Mouse (Mus musculus) hindbrain, postnatal 0 days (tissue): ENCODE results near the gene Cdc37. TPM values are rescaled to one million over a fixed set of nuclear protein-coding genes. Genes with fewer than 3 reads are reported as not detected.

Experiments used
- ATAC-seq: fragments of 200-750 bp; cut with Nextera tagmentation; 2 replicates; pipeline ENCODE4 v1.8.0; 2017; ENCODE audit warnings: mild to moderate bottlenecking, moderate TSS enrichment, moderate library complexity
- DNase-seq: peaks from one replicate; pipeline ENCODE4 v3.0.0-alpha.2; 2015; ENCODE audit warnings: low spot score
- H3K27ac ChIP-seq: fragments of 300-500 bp; sonication (generic); 2 replicates; pipeline ENCODE4 v1.5.1; 2014; ENCODE audit warnings: mild to moderate bottlenecking
- H3K27me3 ChIP-seq: fragments of 300-500 bp; sonication (generic); 2 replicates; pipeline ENCODE4 v1.6.1; 2014; ENCODE audit warnings: low read length, mixed read lengths; ENCODE audit not compliant: insufficient read depth
- H3K36me3 ChIP-seq: fragments of 300-500 bp; sonication (generic); 2 replicates; pipeline ENCODE4 v1.6.1; 2014; ENCODE audit warnings: low read length, mixed read lengths; ENCODE audit not compliant: insufficient read depth
- H3K4me1 ChIP-seq: fragments of 300-500 bp; sonication (generic); 2 replicates; pipeline ENCODE4 v1.6.1; 2014; ENCODE audit warnings: antibody characterized with exemption, low read length, mixed read lengths; ENCODE audit not compliant: insufficient read depth
- H3K4me2 ChIP-seq: fragments of 300-500 bp; sonication (generic); 2 replicates; pipeline ENCODE4 v1.6.1; 2014; ENCODE audit warnings: low read depth, mild to moderate bottlenecking, low read length, moderate library complexity, mixed read lengths
- H3K4me3 ChIP-seq: fragments of 300-500 bp; sonication (generic); 2 replicates; pipeline ENCODE4 v1.5.1; 2014; ENCODE audit warnings: low read length
- H3K9ac ChIP-seq: fragments of 300-500 bp; sonication (generic); replicated peaks from 2 replicates; pipeline ENCODE4 v1.6.1; 2014; ENCODE audit warnings: mild to moderate bottlenecking, low read length, moderate library complexity, mixed read lengths
- H3K9me3 ChIP-seq: fragments of 300-500 bp; sonication (generic); 2 replicates; pipeline ENCODE4 v1.6.1; 2016; ENCODE audit warnings: low read length, mixed read lengths
- CTCF ChIP-seq: IDR thresholded peaks from 2 replicates; pipeline ENCODE4 v1.5.1; 2016; ENCODE audit warnings: antibody characterized with exemption, control low read depth, low read depth
- WGBS: fragments of 180-500 bp; shearing (Covaris S2); extraction: QIAGEN DNeasy Blood & Tissue Kit; methylation state at CpG from one replicate; pipeline ENCODE4 v1.1.7; 2014; 5-methylcytosine and 5-hydroxymethylcytosine counted together
- polyA plus RNA-seq: library from polyadenylated mRNA; unstranded; fragments of >200 nt; fragmentation: Nextera tagmentation; extraction: Ambion mirVana; gene quantifications from 2 replicates; pipeline ENCODE4 v1.2.1, GENCODE M21; 2015
- total RNA-seq: library from RNA; depleted of rRNA; stranded (reverse); fragments of >200 nt; gene quantifications from 2 replicates; pipeline ENCODE4 v1.2.3, GENCODE M21; 2014

The Cdc37 gene
- total and polyA plus RNA-seq, 2 experiments from 2014 or later: 20.1 to 173 TPM

DNA sequence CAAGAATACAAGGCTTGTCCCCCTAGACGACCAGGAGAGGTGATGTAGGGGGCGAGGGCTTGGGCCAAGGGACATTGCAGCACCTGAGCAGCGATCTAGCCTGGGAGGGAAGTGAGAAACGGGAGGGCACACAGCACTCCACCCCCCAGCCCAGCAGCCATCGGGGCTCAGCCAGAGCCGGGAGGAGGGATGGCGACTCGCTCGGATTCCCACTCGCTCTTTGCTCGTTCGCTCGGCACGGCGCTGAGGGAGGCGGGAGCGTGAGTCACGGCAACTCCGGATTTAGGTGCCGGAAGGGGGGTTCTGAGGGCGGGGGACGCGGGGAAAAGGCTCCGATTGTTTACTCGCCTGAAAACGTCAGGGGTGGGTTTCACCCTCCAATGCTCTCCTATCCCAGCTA is 14.3 kb upstream of the Cdc37 start:
- H3K4me2 ChIP-seq: peak overlapping the region; percentile 36
- peak; percentile 34 for DNase-seq
- peaks cover 32% of the 10 kb centered on the region for H3K27me3 ChIP-seq
- no peaks in the 10 kb centered on the region for H3K36me3 ChIP-seq
- peak overlapping the region; percentile 17 for H3K4me3 ChIP-seq
- H3K9me3 ChIP-seq: no peaks in the 10 kb centered on the region
- TF ChIP-seq CTCF: no peak
- H3K27ac ChIP-seq: no peak overlapping the region
- H3K9ac ChIP-seq: no peak overlapping the region
- H3K4me1 ChIP-seq: peaks cover 5% of the 10 kb centered on the region; the same call in 1 of the 2 replicates
- ATAC-seq: no peak
- WGBS: 2% methylated on average over 26 of the region's 26 CpGs

DNA sequence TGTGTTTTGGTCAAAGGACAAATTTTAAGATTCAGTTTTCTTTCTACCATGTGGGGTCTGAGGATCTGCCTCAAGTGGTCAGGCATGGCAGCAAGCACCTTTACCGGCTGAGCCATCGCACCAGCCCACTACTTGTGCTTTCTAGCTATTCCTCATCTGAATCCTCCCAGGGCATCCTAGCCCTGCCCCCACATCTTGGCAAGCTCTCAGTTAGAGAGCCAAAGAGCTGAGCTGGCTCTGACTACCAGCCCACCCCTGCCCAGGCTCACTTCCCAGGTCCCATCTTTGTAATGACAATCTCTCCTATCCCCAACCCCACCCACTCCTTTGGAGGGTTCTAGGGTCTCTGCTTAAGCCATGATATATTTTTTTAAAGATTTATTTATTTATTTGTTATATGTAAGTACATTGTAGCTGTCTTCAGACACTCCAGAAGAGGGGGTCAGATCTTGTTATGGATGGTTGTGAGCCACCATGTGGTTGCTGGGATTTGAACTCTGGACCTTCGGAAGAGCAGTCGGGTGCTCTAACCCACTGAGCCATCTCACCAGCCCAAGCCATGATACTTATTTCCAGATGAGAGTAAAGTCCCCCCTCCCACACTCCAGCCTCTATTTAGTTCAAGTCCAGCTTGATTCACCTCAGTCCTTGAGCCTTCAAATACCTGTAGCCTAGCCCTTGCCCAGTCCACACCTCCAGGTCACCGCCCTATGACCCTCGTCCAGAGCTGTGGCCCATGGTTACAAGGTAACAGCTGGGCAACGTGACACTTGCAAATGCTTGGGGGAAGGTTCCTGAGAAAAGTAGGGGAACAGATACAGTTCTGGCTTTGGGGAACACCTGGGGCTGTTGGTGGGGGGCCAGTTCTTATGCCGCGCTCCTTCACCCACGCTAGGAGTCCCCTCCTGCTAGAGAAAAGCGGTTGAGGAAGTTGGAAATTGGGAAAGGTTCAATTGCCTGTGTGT is 13.6 kb upstream of the Cdc37 start:
- H3K4me3 ChIP-seq: peak overlapping the region; percentile 17; the same call in 1 of the 2 replicates
- no peaks in the 10 kb centered on the region for H3K9me3 ChIP-seq
- WGBS: 39% methylated on average over 11 of the region's 11 CpGs
- H3K4me1 ChIP-seq: peaks cover 5% of the 10 kb centered on the region; the same call in 1 of the 2 replicates
- H3K4me2 ChIP-seq: peak overlapping the region; percentile 36; the same call in 1 of the 2 replicates
- peak; percentile 39 for DNase-seq
- peaks cover 32% of the 10 kb centered on the region for H3K27me3 ChIP-seq
- no peak overlapping the region for H3K9ac ChIP-seq
- no peak for ATAC-seq
- TF ChIP-seq CTCF: no peak
- H3K36me3 ChIP-seq: no peaks in the 10 kb centered on the region
- H3K27ac ChIP-seq: no peak overlapping the region

DNA sequence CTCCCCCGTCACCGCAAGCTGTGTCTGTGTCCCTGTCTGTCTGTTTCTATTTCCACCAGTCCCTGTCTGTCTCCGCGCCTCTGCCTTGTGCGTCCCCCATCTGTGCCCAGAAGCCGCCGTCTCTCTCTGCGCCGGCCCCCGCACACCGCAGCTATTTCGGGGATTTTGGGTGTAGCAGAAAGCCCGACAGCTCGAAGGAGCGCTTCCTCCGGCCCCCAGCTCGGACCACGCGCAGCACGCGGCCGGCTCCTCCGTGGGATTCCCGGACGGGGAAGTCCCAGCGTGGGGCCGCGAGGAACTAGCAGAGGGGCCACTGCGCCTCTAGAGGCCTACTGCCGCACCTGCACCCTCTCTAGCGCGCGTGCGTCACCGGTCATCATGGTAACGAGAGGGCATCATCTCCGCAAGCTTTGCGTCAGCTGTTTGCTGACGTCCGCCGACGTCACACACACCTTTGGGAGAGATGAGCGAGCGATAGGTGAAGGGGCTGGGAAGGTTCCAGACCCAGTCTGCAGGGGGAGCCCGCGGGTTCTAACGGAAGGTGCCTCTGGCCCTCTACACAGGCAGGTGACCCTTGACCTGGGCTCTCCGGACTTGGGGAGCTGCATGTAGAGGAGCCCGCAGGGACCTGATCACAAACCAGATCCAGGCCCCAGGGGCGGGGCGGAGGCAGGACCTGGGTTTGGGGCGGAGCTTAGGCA is 11.6 kb upstream of the Cdc37 start:
- peaks cover 5% of the 10 kb centered on the region; the same call in 1 of the 2 replicates for H3K4me1 ChIP-seq
- peak; percentile 92 for DNase-seq
- H3K4me3 ChIP-seq: peak overlapping the region; percentile 45
- peak; percentile 93 for TF ChIP-seq CTCF
- peaks cover 24% of the 10 kb centered on the region for H3K27me3 ChIP-seq
- peak overlapping the region; percentile 43 for H3K9ac ChIP-seq
- peak; percentile 67 for ATAC-seq
- no peaks in the 10 kb centered on the region for H3K9me3 ChIP-seq
- H3K4me2 ChIP-seq: peak overlapping the region; percentile 70
- no peak overlapping the region for H3K27ac ChIP-seq
- no peaks in the 10 kb centered on the region for H3K36me3 ChIP-seq
- WGBS: under 1% methylated on average over 52 of the region's 52 CpGs

DNA sequence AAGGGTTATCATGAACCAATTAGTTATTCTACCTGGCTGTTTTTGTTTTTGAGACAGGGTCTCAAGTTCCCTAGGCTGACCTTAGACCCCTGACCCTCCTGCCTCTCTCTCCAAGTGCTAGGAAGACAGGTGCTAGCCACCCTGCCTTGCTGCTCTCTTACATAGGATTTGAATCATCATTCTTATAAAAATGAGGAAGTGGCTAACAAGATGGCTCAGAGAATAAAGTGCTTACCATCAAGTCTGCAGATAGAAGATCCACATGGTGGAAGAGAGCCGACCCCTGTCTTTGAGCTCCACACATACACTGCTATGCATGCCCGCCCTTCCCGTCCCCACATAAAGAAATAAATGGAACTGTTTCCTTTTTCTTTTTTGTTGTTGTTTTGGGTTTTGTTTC is 5.0 kb upstream of the Cdc37 start:
- no peak overlapping the region for H3K27ac ChIP-seq
- H3K36me3 ChIP-seq: no peaks in the 10 kb centered on the region
- WGBS: 85% methylated on average over 3 of the region's 3 CpGs
- no peak overlapping the region for H3K9ac ChIP-seq
- ATAC-seq (no peak), DNase-seq (no peak)
- no peaks in the 10 kb centered on the region for H3K4me1 ChIP-seq
- peaks cover 4% of the 10 kb centered on the region; the same call in 1 of the 2 replicates for H3K27me3 ChIP-seq
- H3K9me3 ChIP-seq: no peaks in the 10 kb centered on the region
- TF ChIP-seq CTCF: no peak
- no peak overlapping the region for H3K4me3 ChIP-seq
- H3K4me2 ChIP-seq: no peak overlapping the region

DNA sequence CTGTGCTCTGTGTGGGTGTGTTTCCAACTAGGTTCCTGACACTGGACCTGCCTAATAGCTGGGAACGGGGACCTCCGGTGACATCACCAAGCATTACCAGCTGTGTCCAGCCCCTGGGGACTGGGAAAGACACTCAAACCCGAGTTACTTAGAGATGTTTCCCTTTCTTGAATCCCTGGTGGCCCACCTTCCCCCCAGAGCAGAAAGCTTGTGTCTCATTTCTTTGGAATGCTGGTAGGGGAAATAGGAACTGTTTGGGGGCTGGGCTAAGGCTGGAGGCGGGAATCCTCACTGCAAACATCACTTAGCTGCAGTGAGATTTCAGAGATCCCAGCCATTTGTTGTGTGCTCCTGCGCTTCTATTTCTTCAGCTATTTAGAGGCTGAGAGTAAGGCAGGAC is 4.1 kb upstream of the Cdc37 start:
- Histone ChIP-seq H3K4me2 (peak overlapping the region; percentile 46), H3K4me1 (peaks cover 3% of the 10 kb centered on the region), H3K4me3 (no peak overlapping the region; the same call in 1 of the 2 replicates), H3K36me3 (no peaks in the 10 kb centered on the region), H3K27ac (no peak overlapping the region), H3K9ac (no peak overlapping the region), H3K27me3 (peaks cover 4% of the 10 kb centered on the region; the same call in 1 of the 2 replicates), H3K9me3 (no peaks in the 10 kb centered on the region)
- no peak for TF ChIP-seq CTCF
- ATAC-seq (no peak), DNase-seq (no peak)
- WGBS: 18% methylated on average over 5 of the region's 5 CpGs

DNA sequence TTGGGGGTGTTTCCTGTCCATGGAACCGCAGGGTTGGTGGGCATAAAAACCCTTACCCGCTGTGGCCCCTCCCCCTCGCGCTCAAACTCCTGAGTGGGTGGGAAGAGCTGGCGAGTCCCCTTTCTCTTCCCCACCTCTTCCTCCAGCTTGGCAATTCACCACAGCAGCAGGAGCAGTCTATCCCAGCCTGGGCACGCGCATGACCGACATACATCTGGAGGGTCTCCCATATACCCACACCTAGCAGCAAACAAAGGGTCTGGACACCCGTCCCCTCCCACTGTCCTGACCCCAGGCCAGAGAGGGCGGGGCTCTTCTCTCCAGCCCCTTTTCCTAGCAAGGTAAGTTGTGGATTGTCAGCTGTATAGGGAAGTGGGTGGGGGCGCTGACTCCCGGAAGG is 3.5 kb upstream of the Cdc37 start:
- Histone ChIP-seq H3K27me3 (peaks cover 4% of the 10 kb centered on the region; the same call in 1 of the 2 replicates), H3K27ac (no peak overlapping the region), H3K9ac (no peak overlapping the region), H3K9me3 (no peaks in the 10 kb centered on the region), H3K4me3 (peak overlapping the region; percentile 1), H3K36me3 (no peaks in the 10 kb centered on the region), H3K4me1 (peaks cover 8% of the 10 kb centered on the region), H3K4me2 (peak overlapping the region; percentile 46)
- TF ChIP-seq CTCF: no peak
- ATAC-seq (no peak), DNase-seq (no peak)
- 7% methylated on average over 12 of the region's 12 CpGs for WGBS
